Comparison of ENCODE assay signal across 12 mouse cellular contexts in the genomic region with DNA sequence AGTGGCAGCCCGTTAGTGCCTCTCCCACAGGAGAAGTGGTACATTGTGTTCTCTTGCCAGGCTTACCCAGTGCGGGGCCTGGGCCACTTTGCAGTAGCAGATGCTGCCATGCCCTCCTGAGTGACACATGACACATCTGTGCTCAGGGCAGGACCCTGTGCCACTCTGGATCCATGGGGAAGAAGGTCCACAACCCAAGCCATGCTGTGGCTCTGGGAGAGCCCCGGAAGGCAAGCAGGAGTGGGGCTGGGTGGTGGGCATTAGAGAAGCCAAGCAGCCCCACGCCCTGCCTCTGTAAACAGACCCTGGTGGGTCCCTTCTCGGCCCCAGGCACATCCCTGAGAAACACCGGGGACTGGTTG. TPM values are rescaled to one million over a fixed set of nuclear protein-coding genes. Genes with fewer than 3 reads are reported as not detected.
A peak's percentile ranks its signal among the peaks of the same experiment; 100 is the strongest.
DNase-seq lines count a peak whose midpoint lies in the region; ATAC-seq lines count a peak whose summit lies in the region.
"Had no signal": no experiment of that assay in that cellular context is flagged by ENCODE, and none has a peak within 500 bp of the region (broad histone marks: within the 10 kb centered on the region; RNA-seq: fewer than 3 reads in every experiment).

No protein-coding gene starts in this region.

- H3K9ac ChIP-seq in heart, embryonic 13.5 days, result peak overlapping the region; percentile 58; the same call in 1 of the 2 replicates
- H3K9ac ChIP-seq in neural tube, embryonic 12.5 days, result no peak overlapping the region
- peak overlapping the region; percentile 31; the same call in 1 of the 2 replicates for H3K9ac ChIP-seq in limb, embryonic 13.5 days

- no peak overlapping the region for H3K27ac ChIP-seq in heart, embryonic 13.5 days (replicated peaks)
- no peak overlapping the region for H3K27ac ChIP-seq in neural tube, embryonic 12.5 days
- H3K27ac ChIP-seq in limb, embryonic 13.5 days, result no peak overlapping the region

- H3K36me3 ChIP-seq in heart, embryonic 13.5 days, result peaks cover 54% of the 10 kb centered on the region
- H3K36me3 ChIP-seq in neural tube, embryonic 12.5 days, result peaks cover 49% of the 10 kb centered on the region
- peaks cover 53% of the 10 kb centered on the region for H3K36me3 ChIP-seq in limb, embryonic 13.5 days

- peaks cover 33% of the 10 kb centered on the region for H3K27me3 ChIP-seq in heart, embryonic 13.5 days (replicated peaks)
- H3K27me3 ChIP-seq in neural tube, embryonic 12.5 days (replicated peaks), result peaks cover 30% of the 10 kb centered on the region
- peaks cover 33% of the 10 kb centered on the region for H3K27me3 ChIP-seq in limb, embryonic 13.5 days

- no peak for ATAC-seq in heart, embryonic 13.5 days (ENCODE audit: extremely low read depth, insufficient number of reproducible peaks, low FRiP score, low TSS enrichment)
- ATAC-seq in neural tube, embryonic 12.5 days (ENCODE audit: low FRiP score, low read depth), result 0 out of 2 replicates have a peak, but pooled peaks have one; percentile 8
- ATAC-seq in limb, embryonic 13.5 days (ENCODE audit: low FRiP score, low read depth), result no peak

- H3K4me1 ChIP-seq in heart, embryonic 13.5 days, result peaks cover 54% of the 10 kb centered on the region
- peaks cover 51% of the 10 kb centered on the region for H3K4me1 ChIP-seq in neural tube, embryonic 12.5 days
- H3K4me1 ChIP-seq in limb, embryonic 13.5 days, result peaks cover 53% of the 10 kb centered on the region

- DNase-seq in adrenal gland, postnatal 10 days, result peak; percentile 24
- DNase-seq in adrenal gland, adult 2 months, result no peak
- DNase-seq in heart, adult 8-10 months (ENCODE audit: low spot score), result no peak
- no peak for DNase-seq in neural tube, embryonic 10.5 days (ENCODE audit: extremely low spot score, low spot score)
- no peak for DNase-seq in layer of hippocampus, adult 8-10 months (ENCODE audit: low spot score in 2 of 2)
- DNase-seq: adrenal gland, adult 8-10 months; kidney, adult 11 months; thymus, adult 18-20 months had no signal

- WGBS in heart, embryonic 13.5 days, result 85% methylated on average over 6 of the region's 6 CpGs
- 79% methylated on average over 6 of the region's 6 CpGs for WGBS in neural tube, embryonic 12.5 days
- 85% methylated on average over 6 of the region's 6 CpGs for WGBS in limb, embryonic 13.5 days

- no peak overlapping the region for H3K4me2 ChIP-seq in heart, embryonic 13.5 days
- no peak overlapping the region; the same call in 1 of the 2 replicates for H3K4me2 ChIP-seq in neural tube, embryonic 12.5 days (replicated peaks)
- no peak overlapping the region for H3K4me2 ChIP-seq in limb, embryonic 13.5 days (replicated peaks)

- H3K4me3 ChIP-seq in heart, embryonic 13.5 days, result no peak overlapping the region
- no peak overlapping the region for H3K4me3 ChIP-seq in neural tube, embryonic 12.5 days
- H3K4me3 ChIP-seq in limb, embryonic 13.5 days, result no peak overlapping the region

- H3K9me3 ChIP-seq in heart, embryonic 13.5 days, result no peaks in the 10 kb centered on the region
- H3K9me3 ChIP-seq in neural tube, embryonic 12.5 days, result no peaks in the 10 kb centered on the region
- H3K9me3 ChIP-seq in limb, embryonic 13.5 days, result no peaks in the 10 kb centered on the region

RNA-seq across cellular contexts. Expression of a gene that starts 1.5 kb away (rescaled TPM):
- total RNA-seq in adrenal gland, postnatal 10 days (2021), result 1 to 10 TPM; 1.8 to 2.2 TPM
- 1 to 10 TPM; 1.4 to 2.1 TPM for total RNA-seq in adrenal gland, adult 2 months (2021)
- 10.5 and 13.5 TPM in 2 replicates for polyA plus RNA-seq in adrenal gland, adult 2 months (2012; rRNA removed)
- 0.14 and 0.27 TPM in 2 replicates for polyA plus RNA-seq in heart, embryonic 13.5 days (2015; fragmentation: Nextera tagmentation; extraction: Ambion mirVana)
- under 1 TPM; 0.09 to 0.38 (median 0.25) TPM for total RNA-seq in heart, adult 8-10 months (2022)
- 2.3 and 3.0 TPM in 2 replicates for polyA plus RNA-seq in neural tube, embryonic 12.5 days (2016; fragmentation: Nextera tagmentation; extraction: Ambion mirVana)
- 0.85 and 1.0 TPM in 2 replicates for polyA plus RNA-seq in limb, embryonic 13.5 days (2015; fragmentation: Nextera tagmentation; extraction: Ambion mirVana)
- 100 to 1,000 TPM in 1 of 4 experiments, 10 to 100 TPM in 3; 82.9 to 103 (median 92.4) TPM for total RNA-seq in layer of hippocampus, adult 8-10 months (2022)
- polyA plus RNA-seq: heart, postnatal 0 days had no signal

RNA-seq across cellular contexts. Expression of a gene that starts 8.1 kb away (rescaled TPM):
- total RNA-seq in adrenal gland, postnatal 10 days (2021), result 10 to 100 TPM; 63.5 to 82.8 TPM
- total RNA-seq in adrenal gland, adult 2 months (2021), result 10 to 100 TPM; 53.5 to 54.1 TPM
- polyA plus RNA-seq in adrenal gland, adult 2 months (2012; rRNA removed), result 36.7 and 53.4 TPM in 2 replicates
- polyA plus RNA-seq in heart, embryonic 13.5 days (2015; fragmentation: Nextera tagmentation; extraction: Ambion mirVana), result 177 and 199 TPM in 2 replicates
- total RNA-seq in heart, adult 8-10 months (2022), result 10 to 100 TPM; 58.2 to 72.2 (median 65.4) TPM
- 169 and 176 TPM in 2 replicates for polyA plus RNA-seq in neural tube, embryonic 12.5 days (2016; fragmentation: Nextera tagmentation; extraction: Ambion mirVana)
- polyA plus RNA-seq in limb, embryonic 13.5 days (2015; fragmentation: Nextera tagmentation; extraction: Ambion mirVana), result 163 and 177 TPM in 2 replicates
- 10 to 100 TPM; 64.6 to 76.6 (median 69.6) TPM for total RNA-seq in layer of hippocampus, adult 8-10 months (2022)

RNA-seq across cellular contexts. Expression of a gene that starts 8.5 kb away (rescaled TPM):
- total RNA-seq in adrenal gland, postnatal 10 days (2021), result 1 to 10 TPM; 1.6 to 6.3 TPM
- 1 to 10 TPM; 2.3 to 7.4 TPM for total RNA-seq in adrenal gland, adult 2 months (2021)
- 4.2 and 8.8 TPM in 2 replicates for polyA plus RNA-seq in adrenal gland, adult 2 months (2012; rRNA removed)
- 4.6 and 7.3 TPM in 2 replicates for polyA plus RNA-seq in heart, embryonic 13.5 days (2015; fragmentation: Nextera tagmentation; extraction: Ambion mirVana)
- total RNA-seq in heart, adult 8-10 months (2022), result 1 to 10 TPM; 1.1 to 2.2 (median 1.5) TPM
- polyA plus RNA-seq in neural tube, embryonic 12.5 days (2016; fragmentation: Nextera tagmentation; extraction: Ambion mirVana), result 1.7 and 4.8 TPM in 2 replicates
- polyA plus RNA-seq in limb, embryonic 13.5 days (2015; fragmentation: Nextera tagmentation; extraction: Ambion mirVana), result 4.9 and 5.8 TPM in 2 replicates
- total RNA-seq in layer of hippocampus, adult 8-10 months (2022), result 1 to 10 TPM in 3 of 4 experiments, under 1 TPM in 1; 0.96 to 3.8 (median 2.0) TPM

RNA-seq across cellular contexts. Expression of a gene that starts 25.2 kb away (rescaled TPM):
- 10 to 100 TPM; 70.0 to 88.5 TPM for total RNA-seq in adrenal gland, postnatal 10 days (2021)
- total RNA-seq in adrenal gland, adult 2 months (2021), result 10 to 100 TPM; 86.4 to 96.9 TPM
- 139 and 150 TPM in 2 replicates for polyA plus RNA-seq in adrenal gland, adult 2 months (2012; rRNA removed)
- polyA plus RNA-seq in heart, embryonic 13.5 days (2015; fragmentation: Nextera tagmentation; extraction: Ambion mirVana), result 42.9 and 47.6 TPM in 2 replicates
- 10 to 100 TPM; 67.3 to 75.3 (median 71.3) TPM for total RNA-seq in heart, adult 8-10 months (2022)
- 78.3 and 82.5 TPM in 2 replicates for polyA plus RNA-seq in neural tube, embryonic 12.5 days (2016; fragmentation: Nextera tagmentation; extraction: Ambion mirVana)
- 76.9 and 83.8 TPM in 2 replicates for polyA plus RNA-seq in limb, embryonic 13.5 days (2015; fragmentation: Nextera tagmentation; extraction: Ambion mirVana)
- 100 to 1,000 TPM; 127 to 168 (median 150) TPM for total RNA-seq in layer of hippocampus, adult 8-10 months (2022)

RNA-seq across cellular contexts. Expression of a gene that starts 25.5 kb away (rescaled TPM):
- total RNA-seq in adrenal gland, postnatal 10 days (2021), result 100 to 1,000 TPM; 266 to 285 TPM
- total RNA-seq in adrenal gland, adult 2 months (2021), result 100 to 1,000 TPM; 307 to 329 TPM
- polyA plus RNA-seq in adrenal gland, adult 2 months (2012; rRNA removed), result 127 and 140 TPM in 2 replicates
- 277 and 302 TPM in 2 replicates for polyA plus RNA-seq in heart, embryonic 13.5 days (2015; fragmentation: Nextera tagmentation; extraction: Ambion mirVana)
- total RNA-seq in heart, adult 8-10 months (2022), result 100 to 1,000 TPM; 156 to 257 (median 210) TPM
- 386 TPM in 2 replicates for polyA plus RNA-seq in neural tube, embryonic 12.5 days (2016; fragmentation: Nextera tagmentation; extraction: Ambion mirVana)
- polyA plus RNA-seq in limb, embryonic 13.5 days (2015; fragmentation: Nextera tagmentation; extraction: Ambion mirVana), result 330 TPM in 2 replicates
- 100 to 1,000 TPM; 124 to 203 (median 161) TPM for total RNA-seq in layer of hippocampus, adult 8-10 months (2022)

Comparison
In these comparisons a context has a peak if more than half of its experiments do, and no peak if none do; other contexts are left out.
1. RNA of a gene that starts 1.5 kb away (total RNA-seq): 82.9 to 103 TPM in layer of hippocampus, adult 8-10 months; 1.8 to 2.2 TPM in adrenal gland, postnatal 10 days, 1.4 to 2.1 TPM in adrenal gland, adult 2 months and 0.09 to 0.38 TPM in heart, adult 8-10 months; every median in the first group is over 10 times any median in the second.